Mouse (Mus musculus) lung, embryonic 14.5 days (tissue): Measurements from ENCODE around the gene Cnp. TPM values are rescaled to one million over a fixed set of nuclear protein-coding genes. Genes with fewer than 3 reads are reported as not detected.
"Not testable (repeated sequence)": the region's sequence is repeated elsewhere in the genome, so short reads cannot be mapped to it uniquely, and the experiment has no call there.

Experiments
- ATAC-seq: fragments of 200-750 bp; cut with Nextera tagmentation; 2 replicates; pipeline ENCODE4 v1.8.0; 2017; ENCODE audit warnings: mild to moderate bottlenecking, moderate TSS enrichment, moderate library complexity; ENCODE audit not compliant: insufficient read depth
- DNase-seq: peaks from one replicate; pipeline ENCODE4 v3.0.0-alpha.2; 2015
- H3K27ac ChIP-seq: fragments of 300-500 bp; sonication (generic); 2 replicates; pipeline ENCODE4 v1.5.1; 2014; ENCODE audit warnings: low read depth, mild to moderate bottlenecking, moderate library complexity
- H3K27me3 ChIP-seq: fragments of 300-500 bp; sonication (generic); 2 replicates; pipeline ENCODE4 v1.6.1; 2014; ENCODE audit warnings: low read length, control low read depth; ENCODE audit not compliant: insufficient read depth
- H3K36me3 ChIP-seq: fragments of 300-500 bp; sonication (generic); 2 replicates; pipeline ENCODE4 v1.6.1; 2014; ENCODE audit warnings: control low read depth; ENCODE audit not compliant: insufficient read depth
- H3K4me1 ChIP-seq: fragments of 300-500 bp; sonication (generic); 2 replicates; pipeline ENCODE4 v1.6.1; 2014; ENCODE audit warnings: antibody characterized with exemption, control low read depth; ENCODE audit not compliant: insufficient read depth
- H3K4me2 ChIP-seq: fragments of 300-500 bp; sonication (generic); 2 replicates; pipeline ENCODE4 v1.6.1; 2014; ENCODE audit warnings: mild to moderate bottlenecking
- H3K4me3 ChIP-seq: fragments of 300-500 bp; sonication (generic); 2 replicates; pipeline ENCODE4 v1.5.1; 2014; ENCODE audit warnings: low read depth, low read length
- H3K9ac ChIP-seq: fragments of 300-500 bp; sonication (generic); 2 replicates; pipeline ENCODE4 v1.6.1; 2014
- H3K9me3 ChIP-seq: fragments of 300-500 bp; sonication (generic); 2 replicates; pipeline ENCODE4 v1.6.1; 2016; ENCODE audit warnings: low read depth, low read length, control low read depth
- CTCF ChIP-seq: IDR thresholded peaks from 2 replicates; pipeline ENCODE4 v1.5.1; 2016; ENCODE audit warnings: antibody characterized with exemption, low read depth
- WGBS: fragments of 180-500 bp; shearing (Covaris S2); extraction: QIAGEN DNeasy Blood & Tissue Kit; methylation state at CpG from one replicate; pipeline ENCODE4 v1.1.7; 2014; 5-methylcytosine and 5-hydroxymethylcytosine counted together
- polyA plus RNA-seq: library from polyadenylated mRNA; unstranded; fragments of >200 nt; fragmentation: Nextera tagmentation; extraction: Ambion mirVana; gene quantifications from 2 replicates; pipeline ENCODE4 v1.2.1, GENCODE M21; 2014

Gene Cnp
- polyA plus RNA-seq, 1 experiment from 2014 or later, result 24.4 TPM

DNA sequence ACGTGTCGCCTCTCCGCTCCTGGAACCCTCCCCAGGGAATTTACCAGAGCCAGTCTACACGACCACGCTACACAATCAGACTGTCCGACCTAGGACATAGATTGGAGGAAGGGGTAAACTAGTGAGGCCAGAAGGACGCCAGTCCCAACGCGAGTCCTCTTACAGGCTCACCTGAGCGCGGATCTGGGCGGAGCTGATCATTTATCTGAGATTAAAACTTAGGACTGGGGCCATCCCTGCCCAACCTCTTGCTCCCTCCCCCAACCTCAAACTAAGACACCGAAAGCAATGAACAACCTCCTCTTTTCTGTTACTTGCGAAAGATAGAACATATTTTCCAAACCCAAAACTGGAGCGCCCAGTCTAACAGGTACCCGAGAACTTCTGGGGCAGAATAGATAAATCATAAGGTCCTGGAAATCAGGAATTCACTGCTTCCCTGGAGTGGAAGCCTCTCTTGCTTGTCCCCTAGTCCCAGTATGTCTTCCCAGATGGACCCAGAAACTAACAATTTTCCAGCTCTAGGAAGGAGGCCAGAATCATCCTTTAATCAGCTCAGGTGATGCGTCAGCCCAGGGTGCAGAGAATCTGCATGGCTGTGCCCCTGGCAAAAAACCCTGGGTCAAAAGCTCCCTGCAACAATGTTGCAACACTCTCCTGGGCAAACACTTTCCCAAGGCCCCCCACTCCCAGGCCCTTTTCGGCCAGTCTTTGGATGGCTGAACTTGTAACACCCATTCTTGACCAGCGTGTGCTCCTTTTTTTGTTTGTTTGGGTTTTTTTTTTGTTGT, 46.1 kb upstream of the Cnp start:
- Histone ChIP-seq H3K27ac (peak overlapping the region; percentile 72), H3K4me3 (peak overlapping the region; percentile 78), H3K4me1 (peaks cover 16% of the 10 kb centered on the region; the same call in 1 of the 2 replicates), H3K9me3 (no peaks in the 10 kb centered on the region), H3K27me3 (no peaks in the 10 kb centered on the region), H3K4me2 (peak overlapping the region; percentile 95), H3K9ac (peak overlapping the region; percentile 57), H3K36me3 (peaks cover 7% of the 10 kb centered on the region)
- 19% methylated on average over 19 of the region's 19 CpGs for WGBS
- no peak for TF ChIP-seq CTCF
- ATAC-seq (no peak; the same call in 1 of the 2 replicates), DNase-seq (no peak)

DNA sequence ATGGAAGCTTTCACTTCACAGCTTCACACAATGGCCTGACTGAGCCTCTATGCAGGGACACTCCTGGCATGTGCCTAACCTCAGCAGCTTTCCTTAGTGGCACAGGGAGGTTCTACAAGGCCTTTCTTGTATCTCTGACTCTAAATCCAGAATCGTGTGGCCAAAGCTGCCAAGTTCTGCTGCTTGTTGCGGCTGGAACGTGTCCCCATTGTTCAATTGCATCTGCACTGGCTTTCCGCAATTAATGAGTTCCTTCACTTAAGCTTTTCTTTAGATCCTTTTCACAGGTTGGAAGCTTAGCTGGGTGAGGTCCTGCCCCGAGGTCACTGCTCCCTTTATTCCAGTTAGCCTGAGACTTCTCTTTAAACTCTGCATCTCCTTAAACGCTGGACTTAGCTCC, 40.8 kb upstream of the Cnp start:
- DNase-seq (no peak), ATAC-seq (no peak)
- no peak overlapping the region for H3K4me3 ChIP-seq
- TF ChIP-seq CTCF, result no peak
- no peak overlapping the region for H3K9ac ChIP-seq
- no peaks in the 10 kb centered on the region for H3K36me3 ChIP-seq
- H3K4me1 ChIP-seq, result no peaks in the 10 kb centered on the region
- H3K4me2 ChIP-seq, result no peak overlapping the region
- 76% methylated on average over 6 of the region's 6 CpGs for WGBS
- H3K27ac ChIP-seq, result no peak overlapping the region
- H3K27me3 ChIP-seq, result no peaks in the 10 kb centered on the region
- H3K9me3 ChIP-seq, result no peaks in the 10 kb centered on the region

DNA sequence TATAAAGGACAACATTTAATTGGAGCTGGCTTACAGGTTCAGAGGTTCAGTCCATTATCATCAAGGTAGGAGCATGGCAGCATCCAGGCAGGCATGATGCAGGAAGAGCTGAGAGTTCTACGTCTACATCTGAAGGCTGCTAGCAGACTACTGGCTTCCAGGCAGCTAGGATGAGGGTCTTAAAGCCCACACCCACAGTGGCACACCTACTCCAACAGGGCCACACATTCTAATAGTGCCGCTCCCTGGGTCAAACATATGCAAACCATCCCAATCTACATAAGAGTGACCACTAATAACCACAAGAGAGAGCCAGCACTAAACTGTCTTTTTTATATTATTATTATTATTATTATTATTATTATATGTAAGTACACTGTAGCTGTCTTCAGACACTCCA, 40.3 kb upstream of the Cnp start:
- 87% methylated on average over 2 of the region's 2 CpGs for WGBS
- ATAC-seq, H3K4me2 ChIP-seq, H3K9ac ChIP-seq, H3K27ac ChIP-seq, H3K4me1 ChIP-seq, H3K9me3 ChIP-seq, H3K27me3 ChIP-seq, H3K4me3 ChIP-seq, DNase-seq, H3K36me3 ChIP-seq: not testable (repeated sequence)

DNA sequence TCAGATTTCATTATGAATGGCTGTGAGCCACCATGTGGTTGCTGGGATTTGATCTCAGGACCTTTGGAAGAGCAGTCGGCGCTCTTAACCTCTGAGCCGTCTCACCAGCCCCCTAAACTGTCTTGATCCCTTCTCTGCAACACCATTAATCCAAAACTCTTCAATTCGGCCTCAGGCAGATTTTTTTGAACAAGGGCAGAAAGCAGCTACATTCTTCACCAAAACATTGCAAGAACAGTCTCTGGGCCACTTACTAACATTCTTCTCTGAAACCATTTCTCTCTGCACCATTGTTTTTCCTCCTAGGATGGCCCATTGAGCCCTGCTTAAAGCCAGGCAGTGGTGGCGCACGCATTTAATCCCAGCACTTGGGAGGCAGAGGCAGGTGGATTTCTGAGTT, 39.9 kb upstream of the Cnp start:
- not testable (repeated sequence) for H3K4me1 ChIP-seq, H3K9ac ChIP-seq, H3K27ac ChIP-seq, DNase-seq, ATAC-seq, H3K9me3 ChIP-seq, H3K27me3 ChIP-seq, H3K4me3 ChIP-seq, H3K36me3 ChIP-seq, H3K4me2 ChIP-seq
- 83% methylated on average over 6 of the region's 6 CpGs for WGBS

DNA sequence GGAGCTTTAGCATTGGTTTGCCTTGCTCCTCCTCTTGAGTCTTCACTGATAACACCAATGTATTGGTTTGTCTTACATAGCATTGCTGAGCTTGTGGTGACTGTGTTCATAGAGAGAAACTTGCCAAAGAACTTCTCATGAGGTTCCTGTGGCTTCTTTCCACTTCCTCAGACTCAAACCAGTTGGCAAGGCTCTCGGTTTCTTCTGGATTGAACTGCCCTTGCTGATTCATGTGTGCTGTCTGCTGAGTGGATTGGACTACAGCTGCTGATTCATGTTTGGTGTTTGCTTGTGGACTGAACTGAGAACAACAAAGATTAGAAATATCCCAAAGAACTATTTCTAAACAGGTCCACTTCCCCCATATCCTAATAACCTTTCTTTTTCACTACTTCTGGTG, 38.7 kb upstream of the Cnp start:
- DNase-seq (no peak), ATAC-seq (no peak)
- no peaks in the 10 kb centered on the region for H3K36me3 ChIP-seq
- WGBS, result 83% methylated on average over 1 of the region's 1 CpGs
- H3K27ac ChIP-seq, result no peak overlapping the region
- H3K9ac ChIP-seq, result no peak overlapping the region
- H3K4me3 ChIP-seq, result no peak overlapping the region
- H3K9me3 ChIP-seq, result no peaks in the 10 kb centered on the region
- H3K4me2 ChIP-seq, result no peak overlapping the region
- H3K27me3 ChIP-seq, result no peaks in the 10 kb centered on the region
- no peak for TF ChIP-seq CTCF
- H3K4me1 ChIP-seq, result no peaks in the 10 kb centered on the region

DNA sequence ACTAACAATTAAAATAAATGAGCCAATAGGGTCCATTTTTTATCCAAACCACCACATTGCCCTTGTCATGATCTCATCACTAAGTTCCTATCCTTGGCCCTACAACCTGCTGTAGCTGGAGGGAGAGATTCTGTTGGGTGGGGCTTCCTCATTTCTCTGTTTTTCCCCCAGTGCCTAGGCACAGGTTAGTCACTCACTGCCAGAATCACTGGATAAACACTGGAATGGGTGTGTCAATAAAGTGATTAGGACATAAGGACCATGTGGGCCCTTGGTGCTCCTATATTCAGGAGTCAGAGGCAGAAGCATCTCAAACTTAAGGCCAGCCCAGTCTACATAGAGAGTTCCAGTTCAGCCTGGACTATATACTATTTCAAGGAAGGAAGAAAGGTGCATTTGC, 38.2 kb upstream of the Cnp start:
- Histone ChIP-seq H3K36me3 (no peaks in the 10 kb centered on the region), H3K9me3 (no peaks in the 10 kb centered on the region), H3K4me3 (no peak overlapping the region), H3K27me3 (no peaks in the 10 kb centered on the region), H3K4me2 (no peak overlapping the region), H3K4me1 (no peaks in the 10 kb centered on the region), H3K27ac (no peak overlapping the region), H3K9ac (no peak overlapping the region)
- ATAC-seq (no peak), DNase-seq (no peak)
- TF ChIP-seq CTCF, result no peak

DNA sequence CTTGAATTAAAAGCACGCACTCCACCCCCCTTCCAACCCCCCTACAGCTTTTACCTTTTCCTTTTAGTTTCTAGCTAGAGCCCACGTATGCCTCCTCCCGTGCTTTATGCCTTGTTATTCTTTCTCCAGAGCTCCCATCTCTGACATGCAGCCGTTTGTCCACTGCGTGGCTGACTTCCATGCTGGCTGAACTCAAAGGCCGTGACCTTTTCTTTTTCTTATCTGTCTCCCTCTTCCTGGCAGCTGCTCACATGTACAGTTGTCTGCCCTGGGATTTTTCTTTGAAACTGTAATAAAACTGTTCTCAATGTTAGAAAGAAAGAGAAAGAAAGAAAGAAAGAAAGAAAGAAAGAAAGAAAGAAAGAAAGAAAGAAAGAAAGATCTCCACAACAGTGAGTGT, 33.7 kb upstream of the Cnp start:
- Histone ChIP-seq H3K27ac (no peak overlapping the region), H3K9ac (no peak overlapping the region), H3K4me2 (no peak overlapping the region), H3K27me3 (no peaks in the 10 kb centered on the region), H3K36me3 (no peaks in the 10 kb centered on the region), H3K4me3 (no peak overlapping the region), H3K4me1 (0 out of 2 replicates have a peak, but pooled peaks cover 5% of the 10 kb centered on the region), H3K9me3 (no peaks in the 10 kb centered on the region)
- DNase-seq (no peak), ATAC-seq (no peak)
- TF ChIP-seq CTCF, result no peak
- WGBS, result 30% methylated on average over 6 of the region's 6 CpGs

DNA sequence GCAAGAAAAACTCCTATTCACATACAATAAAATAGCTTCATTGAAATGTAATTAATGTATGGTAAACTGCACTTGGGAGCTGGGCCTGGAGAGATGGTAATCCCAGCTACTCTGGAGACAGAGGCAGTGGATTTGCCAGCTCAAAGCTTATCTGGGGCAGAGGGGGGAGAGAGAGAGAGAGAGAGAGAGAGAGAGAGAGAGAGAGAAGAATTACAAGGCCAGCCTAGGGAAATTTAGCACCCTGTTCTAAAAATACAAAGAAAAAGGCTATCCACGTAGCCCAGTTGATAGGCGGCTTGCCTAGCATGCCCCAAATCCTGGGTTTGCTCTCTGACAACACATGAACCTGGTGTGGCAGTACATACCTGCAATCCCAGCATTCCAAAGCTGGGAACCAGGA, 33.1 kb upstream of the Cnp start:
- no peak for TF ChIP-seq CTCF
- no peak overlapping the region for H3K4me3 ChIP-seq
- DNase-seq (no peak), ATAC-seq (no peak)
- H3K36me3 ChIP-seq, result no peaks in the 10 kb centered on the region
- 0 out of 2 replicates have a peak, but pooled peaks cover 5% of the 10 kb centered on the region for H3K4me1 ChIP-seq
- H3K27me3 ChIP-seq, result no peaks in the 10 kb centered on the region
- 89% methylated on average over 2 of the region's 2 CpGs for WGBS
- no peak overlapping the region for H3K27ac ChIP-seq
- no peaks in the 10 kb centered on the region for H3K9me3 ChIP-seq
- H3K4me2 ChIP-seq, result no peak overlapping the region
- H3K9ac ChIP-seq, result no peak overlapping the region
